Mouse (Mus musculus): ENCODE measurements at regions not wholly inside any gene's neighbourhood (a gene's known extent, or its start where the extent isn't known, plus 50 kb on each side); places are given as distances from the start of the nearest gene placed in this dataset.

DNA sequence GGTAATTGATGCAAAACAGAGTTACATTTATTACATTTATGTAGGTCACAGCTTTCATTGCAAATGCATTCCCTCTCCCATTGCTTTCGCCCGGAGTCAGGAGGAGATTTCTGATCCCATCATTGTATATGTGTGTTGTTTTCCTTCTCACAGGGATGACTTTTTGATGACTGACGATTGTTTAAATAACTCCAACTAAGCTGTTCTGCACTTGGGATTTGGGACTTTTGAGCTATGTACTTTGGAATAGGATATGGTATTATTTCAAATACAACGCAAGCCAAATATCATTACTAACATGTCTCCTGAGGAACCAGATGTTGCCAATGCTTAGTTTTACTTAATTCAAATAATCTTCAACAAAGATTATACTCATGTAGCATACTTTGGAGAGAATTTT is 269.8 kb upstream of the Klf4 start:
- DNase-seq (ENCODE audit: extremely low read depth) = no peak
- no peak for TF ChIP-seq CHD2 (IDR thresholded peaks at IDR 0.05; ENCODE audit: low read length)
- no peak for TF ChIP-seq MXI1 (IDR thresholded peaks at IDR 0.05; ENCODE audit: low read depth, low read length)
- in situ Hi-C loops (cut with MboI; ENCODE audit: low pct_ligation_motif_present, low pct_unique_long_range_greater_than_20kb, low sequenced_read_pairs) (no loop called here), dilution Hi-C loops (cut with MboI; ENCODE audit: extremely low pct_ligation_motif_present, extremely low pct_unique_long_range_greater_than_20kb, low sequenced_read_pairs) (no loop called here)
- Histone ChIP-seq H3K4me1 (ENCODE audit: control insufficient read depth in 1 of 2, insufficient read depth in 2 of 2) (peaks cover 0 to 4% of the 10 kb centered on the region in 2 experiments; a peak in 1 of 4 replicates), H3K36me3 (replicated peaks in 1 of 2; ENCODE audit: control insufficient read depth in 1 of 2, insufficient read depth in 1 of 2, low read length in 1 of 2) (no peaks in the 10 kb centered on the region), H3K9ac (ENCODE audit: insufficient read depth, low read depth) (no peak overlapping the region), H3K27ac (ENCODE audit: insufficient read depth, low read depth) (no peak overlapping the region), H3K27me3 (replicated peaks) (no peaks in the 10 kb centered on the region), H3K9me3 (replicated peaks; ENCODE audit: low read length) (no peaks in the 10 kb centered on the region), H3K79me2 (replicated peaks; ENCODE audit: control insufficient read depth, extremely low read depth, insufficient read depth, poor library complexity, severe bottlenecking) (no peaks in the 10 kb centered on the region), H3K4me3 (replicated peaks in 1 of 3; ENCODE audit: low read depth in 2 of 3, low read length in 2 of 3, poor library complexity in 1 of 3) (no peak overlapping the region), H3K4me2 (ENCODE audit: insufficient read depth, low read depth, poor library complexity, severe bottlenecking) (no peak overlapping the region)

DNA sequence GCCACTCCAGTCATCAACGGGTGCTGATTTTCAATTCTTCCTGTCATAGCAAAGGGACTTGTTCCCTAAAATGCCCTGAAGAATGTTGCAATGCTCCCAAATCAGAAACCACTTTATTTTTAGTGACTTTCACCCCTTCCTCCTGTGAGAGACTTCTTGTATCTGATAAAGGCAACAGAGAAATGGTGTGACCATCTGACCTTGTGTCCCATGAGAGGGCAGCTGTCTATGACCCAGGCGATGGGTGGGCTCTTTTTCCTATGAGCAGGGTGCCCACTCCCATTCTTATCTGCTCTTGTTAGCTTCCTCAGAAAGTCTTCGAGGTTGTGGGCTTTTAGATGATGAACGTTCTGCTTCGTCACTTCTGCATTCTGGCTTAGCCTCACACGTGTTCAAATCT is 265.8 kb upstream of the Klf4 start:
- dilution Hi-C loops (cut with MboI; ENCODE audit: extremely low pct_ligation_motif_present, extremely low pct_unique_long_range_greater_than_20kb, low sequenced_read_pairs) = no loop called here

DNA sequence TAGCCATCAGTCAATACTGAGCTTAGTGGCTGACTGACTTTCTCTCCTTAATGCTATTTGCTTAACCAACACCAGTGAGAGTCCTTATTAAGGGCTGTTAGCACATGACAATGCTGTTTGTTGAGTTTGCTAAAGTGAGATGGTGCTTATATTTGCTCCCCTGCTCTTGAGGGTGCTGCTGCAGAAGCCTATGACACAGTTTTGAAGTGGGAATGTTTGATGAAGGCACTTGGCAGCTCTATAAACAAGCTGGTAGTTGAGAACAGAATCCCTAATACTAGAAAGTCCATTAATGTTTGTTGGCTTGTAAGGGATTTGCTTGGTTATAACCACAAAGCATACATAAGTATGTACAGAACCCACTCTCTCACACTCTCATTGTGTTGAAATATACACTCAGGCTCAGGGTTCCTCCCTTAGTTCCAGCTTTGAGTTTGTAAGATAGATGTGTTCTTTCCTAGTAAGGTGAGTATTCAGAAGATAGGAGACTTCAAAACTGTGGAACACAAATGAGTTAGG is 249.1 kb upstream of the Klf4 start:
- in situ Hi-C loops (cut with MboI; ENCODE audit: low pct_ligation_motif_present, low pct_unique_long_range_greater_than_20kb, low sequenced_read_pairs) (no loop called here), dilution Hi-C loops (cut with MboI; ENCODE audit: extremely low pct_ligation_motif_present, extremely low pct_unique_long_range_greater_than_20kb, low sequenced_read_pairs) (no loop called here)
- TF ChIP-seq GABPA (IDR thresholded peaks at IDR 0.05; ENCODE audit: insufficient replicate concordance, low read depth, low read length) = no peak
- no peak for TF ChIP-seq MAX (IDR thresholded peaks at IDR 0.05; ENCODE audit: low read length)
- no peak for TF ChIP-seq MAFK (IDR thresholded peaks at IDR 0.05; ENCODE audit: insufficient replicate concordance, low read length)
- TF ChIP-seq HCFC1 (IDR thresholded peaks at IDR 0.05; ENCODE audit: low read depth, low read length) = no peak
- TF ChIP-seq IRF4 (IDR thresholded peaks at IDR 0.05; ENCODE audit: low read depth, low read length) = no peak
- no peak for TF ChIP-seq JUND (conservative IDR thresholded peaks at IDR 0.05; ENCODE audit: low read depth, low read length)
- TF ChIP-seq CHD1 (IDR thresholded peaks at IDR 0.05; ENCODE audit: low read depth, low read length) = no peak
- no peak for TF ChIP-seq ELF1 (IDR thresholded peaks at IDR 0.05; ENCODE audit: low read depth, low read length)
- TF ChIP-seq MXI1 (IDR thresholded peaks at IDR 0.05; ENCODE audit: low read depth, low read length) = no peak
- TF ChIP-seq ZC3H11A (IDR thresholded peaks at IDR 0.05; ENCODE audit: low read depth, low read length) = no peak
- no peak for TF ChIP-seq KAT2A (IDR thresholded peaks at IDR 0.05; ENCODE audit: insufficient replicate concordance, low read length)
- TF ChIP-seq TCF12 (IDR thresholded peaks at IDR 0.05; ENCODE audit: low read depth, low read length) = no peak
- Histone ChIP-seq H3K27ac (ENCODE audit: insufficient read depth, low read depth) (no peak overlapping the region), H3K27me3 (replicated peaks) (no peaks in the 10 kb centered on the region), H3K4me2 (ENCODE audit: insufficient read depth, low read depth, poor library complexity, severe bottlenecking) (no peak overlapping the region), H3K9me3 (replicated peaks; ENCODE audit: low read length) (no peaks in the 10 kb centered on the region), H3K4me3 (replicated peaks in 1 of 3; ENCODE audit: low read depth in 2 of 3, low read length in 2 of 3, poor library complexity in 1 of 3) (no peak overlapping the region), H3K9ac (ENCODE audit: insufficient read depth, low read depth) (no peak overlapping the region), H3K36me3 (replicated peaks in 1 of 2; ENCODE audit: control insufficient read depth in 1 of 2, insufficient read depth in 1 of 2, low read length in 1 of 2) (no peaks in the 10 kb centered on the region), H3K79me2 (replicated peaks; ENCODE audit: control insufficient read depth, extremely low read depth, insufficient read depth, poor library complexity, severe bottlenecking) (no peaks in the 10 kb centered on the region), H3K4me1 (ENCODE audit: control insufficient read depth in 1 of 2, insufficient read depth in 2 of 2) (peaks cover 2 to 7% of the 10 kb centered on the region in 2 experiments; a peak in 2 of 4 replicates)
- DNase-seq (ENCODE audit: extremely low read depth) = no peak

More for the DNA sequence above, 265.8 kb upstream of the Klf4 start:
- DNase-seq (ENCODE audit: extremely low read depth) = no peak
- Histone ChIP-seq H3K27ac (ENCODE audit: insufficient read depth, low read depth) (no peak overlapping the region), H3K79me2 (replicated peaks; ENCODE audit: control insufficient read depth, extremely low read depth, insufficient read depth, poor library complexity, severe bottlenecking) (no peaks in the 10 kb centered on the region), H3K4me1 (ENCODE audit: control insufficient read depth in 1 of 2, insufficient read depth in 2 of 2) (peaks cover 0 to 4% of the 10 kb centered on the region in 2 experiments; a peak in 1 of 4 replicates), H3K9me3 (replicated peaks; ENCODE audit: low read length) (no peaks in the 10 kb centered on the region), H3K4me2 (ENCODE audit: insufficient read depth, low read depth, poor library complexity, severe bottlenecking) (no peak overlapping the region), H3K4me3 (replicated peaks in 1 of 3; ENCODE audit: low read depth in 2 of 3, low read length in 2 of 3, poor library complexity in 1 of 3) (no peak overlapping the region), H3K36me3 (replicated peaks in 1 of 2; ENCODE audit: control insufficient read depth in 1 of 2, insufficient read depth in 1 of 2, low read length in 1 of 2) (no peaks in the 10 kb centered on the region), H3K27me3 (replicated peaks) (no peaks in the 10 kb centered on the region), H3K9ac (ENCODE audit: insufficient read depth, low read depth) (no peak overlapping the region)
- TF ChIP-seq MXI1 (IDR thresholded peaks at IDR 0.05; ENCODE audit: low read depth, low read length) = no peak
- TF ChIP-seq JUND (conservative IDR thresholded peaks at IDR 0.05; ENCODE audit: low read depth, low read length) = no peak
- no peak for TF ChIP-seq ZMIZ1 (IDR thresholded peaks at IDR 0.05; ENCODE audit: low read depth, low read length)
- TF ChIP-seq ZC3H11A (IDR thresholded peaks at IDR 0.05; ENCODE audit: low read depth, low read length) = no peak
- TF ChIP-seq E2F4 (IDR thresholded peaks at IDR 0.05; ENCODE audit: insufficient replicate concordance, low read depth, low read length) = no peak
- no peak for TF ChIP-seq SMC3 (IDR thresholded peaks at IDR 0.05; ENCODE audit: low read depth, low read length)
- TF ChIP-seq TCF12 (IDR thresholded peaks at IDR 0.05; ENCODE audit: low read depth, low read length) = no peak
- TF ChIP-seq MAFK (IDR thresholded peaks at IDR 0.05; ENCODE audit: insufficient replicate concordance, low read length) = no peak
- no peak for TF ChIP-seq RAD21 (IDR thresholded peaks at IDR 0.05; ENCODE audit: low read depth, low read length)
- TF ChIP-seq ELF1 (IDR thresholded peaks at IDR 0.05; ENCODE audit: low read depth, low read length) = no peak
- no peak for TF ChIP-seq UBTF (IDR thresholded peaks at IDR 0.05; ENCODE audit: low read depth, low read length)
- no peak for TF ChIP-seq IRF4 (IDR thresholded peaks at IDR 0.05; ENCODE audit: low read depth, low read length)
- no peak for TF ChIP-seq ZNF384 (IDR thresholded peaks at IDR 0.05; ENCODE audit: low read depth, low read length)
- no peak for TF ChIP-seq MAX (IDR thresholded peaks at IDR 0.05; ENCODE audit: low read length)
- TF ChIP-seq RCOR1 (conservative IDR thresholded peaks at IDR 0.05; ENCODE audit: low read depth, low read length) = no peak
- no peak for TF ChIP-seq ZKSCAN1 (IDR thresholded peaks at IDR 0.05; ENCODE audit: borderline replicate concordance, low read depth, low read length)
- TF ChIP-seq TBP (conservative IDR thresholded peaks at IDR 0.05; ENCODE audit: low read depth, low read length) = no peak
- TF ChIP-seq JUN (IDR thresholded peaks at IDR 0.05; ENCODE audit: insufficient read depth, low read depth, low read length) = no peak
- no peak for TF ChIP-seq SIN3A (IDR thresholded peaks at IDR 0.05; ENCODE audit: low read length)
- in situ Hi-C loops (cut with MboI; ENCODE audit: low pct_ligation_motif_present, low pct_unique_long_range_greater_than_20kb, low sequenced_read_pairs) = no loop called here

Data from CH12.LX (cell line).